ENCODE assay signal across 7 mouse cellular contexts in genomic region chr4:147918459-147919121, GRCm38 (mm10). TPM values are rescaled to one million over a fixed set of nuclear protein-coding genes. Genes with fewer than 3 reads are reported as not detected.
A peak's percentile ranks its signal among the peaks of the same experiment; 100 is the strongest.
DNase-seq lines count a peak whose midpoint lies in the region; ATAC-seq and TF ChIP-seq lines count a peak whose summit lies in the region.

No protein-coding gene starts in this region.

- intact Hi-C loops in heart, postnatal 10 days (cut with DNase I): loop anchor here (2.0 kb wide), 1 partner anchor 34 kb away; no protein-coding TSS in a partner anchor

- peak; percentile 43 for TF ChIP-seq CTCF in E14TG2a.4 (conservative IDR thresholded peaks at IDR 0.05; ENCODE audit: low read length)
- peak; percentile 69 for TF ChIP-seq CTCF in midbrain, postnatal 0 days (IDR thresholded peaks at IDR 0.05)

- H3K36me3 ChIP-seq in E14TG2a.4 (ENCODE audit: insufficient read depth, low read length): peaks cover 55% of the 10 kb centered on the region
- no peaks in the 10 kb centered on the region for H3K36me3 ChIP-seq in midbrain, postnatal 0 days (ENCODE audit: insufficient read depth, low read length)

- DNase-seq in left cerebral cortex, adult 18-20 months (ENCODE audit: low spot score in 2 of 2): peak; percentile 38 to 44
- DNase-seq in left cerebral cortex, adult 11 months (ENCODE audit: low spot score): no peak
- DNase-seq in T-cell, adult 2 months (ENCODE audit: low spot score): peak; percentile 11
- peak; percentile 65 to 84 for DNase-seq in heart, postnatal 10 days
- peak; percentile 28 to 59 for DNase-seq in layer of hippocampus, postnatal 14 days (ENCODE audit: low spot score in 2 of 2)
- peak; percentile 55 for DNase-seq in midbrain, postnatal 0 days (ENCODE audit: low spot score)

- H3K9ac ChIP-seq in midbrain, postnatal 0 days (replicated peaks; ENCODE audit: low read length, poor library complexity, severe bottlenecking): no peak overlapping the region

- H3K4me1 ChIP-seq in E14TG2a.4 (replicated peaks; ENCODE audit: low read depth, low read length): peaks cover 38% of the 10 kb centered on the region
- H3K4me1 ChIP-seq in midbrain, postnatal 0 days (ENCODE audit: insufficient read depth, low read length): no peaks in the 10 kb centered on the region

- H3K27ac ChIP-seq in midbrain, postnatal 0 days (ENCODE audit: low read depth, low read length): no peak overlapping the region

- no peak for ATAC-seq in midbrain, postnatal 0 days (ENCODE audit: low FRiP score)

- H3K4me2 ChIP-seq in midbrain, postnatal 0 days (ENCODE audit: low read depth, low read length, poor library complexity, severe bottlenecking): no peak overlapping the region

- no peaks in the 10 kb centered on the region for H3K27me3 ChIP-seq in E14TG2a.4 (ENCODE audit: insufficient read depth, low read length)
- H3K27me3 ChIP-seq in midbrain, postnatal 0 days (ENCODE audit: insufficient read depth, low read length): no peaks in the 10 kb centered on the region

- no peaks in the 10 kb centered on the region for H3K9me3 ChIP-seq in E14TG2a.4 (ENCODE audit: low read length)
- H3K9me3 ChIP-seq in midbrain, postnatal 0 days (ENCODE audit: low read length): no peaks in the 10 kb centered on the region

- no peak overlapping the region for H3K4me3 ChIP-seq in E14TG2a.4 (replicated peaks; ENCODE audit: low read length)
- H3K4me3 ChIP-seq in midbrain, postnatal 0 days (ENCODE audit: low read depth, low read length): no peak overlapping the region

- 56% methylated on average over 7 of the region's 7 CpGs for WGBS in midbrain, postnatal 0 days

RNA-seq across cellular contexts. Expression of gene Mfn2, which starts 14.1 kb away (rescaled TPM):
- total RNA-seq in left cerebral cortex, adult 18-20 months (2021): 100 to 1,000 TPM; 198 to 204 TPM
- 100 to 1,000 TPM; 583 to 610 TPM for total RNA-seq in heart, postnatal 10 days (2021)
- total RNA-seq in layer of hippocampus, postnatal 14 days (2021): 100 to 1,000 TPM; 188 to 200 TPM
- 92.3 and 97.7 TPM in 2 replicates for total RNA-seq in midbrain, postnatal 0 days (2014; rRNA removed)
- polyA plus RNA-seq in midbrain, postnatal 0 days (2015; fragmentation: Nextera tagmentation; extraction: Ambion mirVana): 96.9 and 99.0 TPM in 2 replicates

RNA-seq across cellular contexts. Expression of gene Plod1, which starts 18.0 kb away (rescaled TPM):
- 10 to 100 TPM; 12.1 to 12.6 TPM for total RNA-seq in left cerebral cortex, adult 18-20 months (2021)
- total RNA-seq in heart, postnatal 10 days (2021): 100 to 1,000 TPM in 1 of 2 experiments, 10 to 100 TPM in 1; 97.7 to 104 TPM
- 10 to 100 TPM; 26.7 to 28.4 TPM for total RNA-seq in layer of hippocampus, postnatal 14 days (2021)
- total RNA-seq in midbrain, postnatal 0 days (2014; rRNA removed): 25.1 and 26.1 TPM in 2 replicates
- polyA plus RNA-seq in midbrain, postnatal 0 days (2015; fragmentation: Nextera tagmentation; extraction: Ambion mirVana): 20.0 and 20.2 TPM in 2 replicates

RNA-seq across cellular contexts. Expression of gene 2510039O18Rik, which starts 22.1 kb away (rescaled TPM):
- total RNA-seq in left cerebral cortex, adult 18-20 months (2021): 10 to 100 TPM; 29.6 to 32.6 TPM
- 10 to 100 TPM; 47.0 to 49.5 TPM for total RNA-seq in heart, postnatal 10 days (2021)
- total RNA-seq in layer of hippocampus, postnatal 14 days (2021): 10 to 100 TPM; 27.7 to 28.8 TPM
- total RNA-seq in midbrain, postnatal 0 days (2014; rRNA removed): 56.8 and 68.3 TPM in 2 replicates
- 10.6 and 12.3 TPM in 2 replicates for polyA plus RNA-seq in midbrain, postnatal 0 days (2015; fragmentation: Nextera tagmentation; extraction: Ambion mirVana)

RNA-seq across cellular contexts. Expression of gene Fv1, which starts 49.8 kb away (rescaled TPM):
- 10 to 100 TPM; 13.0 to 13.1 TPM for total RNA-seq in left cerebral cortex, adult 18-20 months (2021)
- total RNA-seq in heart, postnatal 10 days (2021): 10 to 100 TPM; 11.2 to 14.3 TPM
- total RNA-seq in layer of hippocampus, postnatal 14 days (2021): 1 to 10 TPM; 7.2 to 8.9 TPM
- total RNA-seq in midbrain, postnatal 0 days (2014; rRNA removed): 5.0 and 5.1 TPM in 2 replicates
- polyA plus RNA-seq in midbrain, postnatal 0 days (2015; fragmentation: Nextera tagmentation; extraction: Ambion mirVana): 3.1 and 3.4 TPM in 2 replicates

RNA-seq across cellular contexts. Expression of gene Miip, which starts 50.0 kb away (rescaled TPM):
- 10 to 100 TPM; 15.1 to 15.5 TPM for total RNA-seq in left cerebral cortex, adult 18-20 months (2021)
- total RNA-seq in heart, postnatal 10 days (2021): 10 to 100 TPM in 1 of 2 experiments, 1 to 10 TPM in 1; 8.8 to 12.4 TPM
- total RNA-seq in layer of hippocampus, postnatal 14 days (2021): 10 to 100 TPM; 20.6 to 21.5 TPM
- 24.1 and 36.5 TPM in 2 replicates for total RNA-seq in midbrain, postnatal 0 days (2014; rRNA removed)
- 29.2 and 37.3 TPM in 2 replicates for polyA plus RNA-seq in midbrain, postnatal 0 days (2015; fragmentation: Nextera tagmentation; extraction: Ambion mirVana)
